Mouse (Mus musculus): ENCODE measurements around the gene Lrrc29. TPM values are rescaled to one million over a fixed set of nuclear protein-coding genes. Genes with fewer than 3 reads are reported as not detected.

Lrrc29 gene
- polyA plus RNA-seq, 1 experiment from 2014 or later, result 9.5 TPM

DNA sequence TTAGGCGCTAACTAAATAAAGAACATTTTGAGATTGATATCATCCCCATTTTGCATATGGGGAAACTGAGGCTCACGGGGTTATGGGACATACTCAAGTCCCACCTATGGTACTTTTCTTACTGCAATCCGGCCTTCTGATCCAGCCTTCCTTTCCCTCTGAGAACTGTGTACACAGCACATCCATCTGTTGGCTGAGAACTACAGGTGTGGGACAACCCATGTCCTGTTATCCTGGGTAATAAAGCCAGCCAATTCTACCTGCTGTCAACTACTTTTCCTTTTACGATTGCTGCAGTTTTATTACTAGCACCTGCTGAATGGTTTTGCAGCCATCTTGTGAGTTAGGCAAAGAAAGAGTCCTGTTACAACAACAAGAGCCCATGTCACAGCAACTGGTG, 28.5 kb upstream of the Lrrc29 start:
- 0 out of 2 replicates have a peak, but pooled peaks cover 1% of the 10 kb centered on the region for H3K4me1 ChIP-seq (replicated peaks)
- 70% methylated on average over 4 of the region's 4 CpGs for WGBS (ENCODE audit: insufficient replicate concordance)
- no peak overlapping the region for H3K9ac ChIP-seq
- H3K9me3 ChIP-seq (replicated peaks), result no peaks in the 10 kb centered on the region
- no peak overlapping the region for H3K4me3 ChIP-seq (replicated peaks)
- peaks cover 49% of the 10 kb centered on the region for H3K27me3 ChIP-seq
- no peak overlapping the region for H3K4me2 ChIP-seq
- no peak overlapping the region for H3K27ac ChIP-seq
- H3K36me3 ChIP-seq, result no peaks in the 10 kb centered on the region
- ATAC-seq (ENCODE audit: low read depth) (no peak), DNase-seq (no peak)

DNA sequence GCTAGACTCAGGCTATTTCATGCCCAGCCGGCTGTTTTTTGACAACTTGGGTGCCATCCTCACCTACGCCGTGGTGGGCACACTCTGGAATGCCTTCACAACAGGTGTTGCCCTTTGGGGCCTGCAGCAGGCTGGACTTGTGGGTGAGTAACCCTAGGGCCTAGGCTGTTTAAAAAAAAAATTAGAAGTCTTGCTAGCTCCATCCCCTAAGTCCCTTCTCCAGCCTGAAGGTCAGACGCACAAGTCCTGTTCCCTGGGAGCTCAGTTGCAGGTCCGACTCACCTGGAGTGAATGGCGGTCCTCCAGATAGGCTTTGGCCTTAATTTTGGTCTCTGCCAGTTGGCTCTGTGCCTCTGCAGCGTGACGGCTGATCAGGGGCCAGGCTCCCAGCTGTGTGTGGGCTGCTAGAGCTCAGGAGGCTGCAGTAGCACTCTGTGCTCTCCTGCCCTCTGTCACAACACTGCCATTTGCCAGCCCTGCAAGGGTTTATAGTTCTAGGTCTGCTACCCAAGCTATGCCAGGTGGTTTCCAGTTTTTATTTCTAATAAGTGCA, 27.6 kb upstream of the Lrrc29 start:
- ATAC-seq (ENCODE audit: low read depth), result no peak
- peaks cover 9% of the 10 kb centered on the region for H3K4me1 ChIP-seq (replicated peaks)
- no peaks in the 10 kb centered on the region for H3K9me3 ChIP-seq (replicated peaks)
- H3K9ac ChIP-seq, result no peak overlapping the region
- WGBS (ENCODE audit: insufficient replicate concordance), result 78% methylated on average over 8 of the region's 8 CpGs
- peaks cover 50% of the 10 kb centered on the region for H3K27me3 ChIP-seq
- no peak for DNase-seq
- no peaks in the 10 kb centered on the region for H3K36me3 ChIP-seq
- no peak overlapping the region for H3K4me2 ChIP-seq
- no peak overlapping the region for H3K4me3 ChIP-seq (replicated peaks)
- H3K27ac ChIP-seq, result no peak overlapping the region

DNA sequence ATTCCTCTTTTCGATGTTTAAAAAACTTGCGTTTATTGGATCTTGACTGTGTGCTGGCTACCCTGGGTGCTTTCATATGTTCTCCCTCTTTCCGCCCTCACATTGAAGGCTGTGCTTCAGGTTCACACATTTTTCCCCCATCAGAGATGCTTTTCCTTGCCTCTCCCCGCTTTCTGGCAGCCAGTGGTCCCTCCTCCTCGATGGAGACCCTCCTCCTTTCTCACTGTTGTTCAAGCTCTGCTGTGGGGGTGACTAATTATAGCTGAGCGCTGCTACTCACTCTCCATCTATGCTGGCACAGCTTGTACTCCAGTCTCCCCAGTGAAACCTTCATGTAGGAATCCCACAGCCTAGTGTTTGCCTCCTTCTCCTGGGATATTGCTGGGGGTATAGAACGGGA, 24.1 kb upstream of the Lrrc29 start:
- Histone ChIP-seq H3K27me3 (peaks cover 77% of the 10 kb centered on the region), H3K9ac (no peak overlapping the region), H3K27ac (no peak overlapping the region), H3K4me2 (no peak overlapping the region), H3K9me3 (replicated peaks) (no peaks in the 10 kb centered on the region), H3K4me1 (replicated peaks) (peaks cover 40% of the 10 kb centered on the region), H3K36me3 (no peaks in the 10 kb centered on the region), H3K4me3 (replicated peaks) (no peak overlapping the region)
- 54% methylated on average over 7 of the region's 7 CpGs for WGBS (ENCODE audit: insufficient replicate concordance)
- no peak for DNase-seq
- no peak for ATAC-seq (ENCODE audit: low read depth)

DNA sequence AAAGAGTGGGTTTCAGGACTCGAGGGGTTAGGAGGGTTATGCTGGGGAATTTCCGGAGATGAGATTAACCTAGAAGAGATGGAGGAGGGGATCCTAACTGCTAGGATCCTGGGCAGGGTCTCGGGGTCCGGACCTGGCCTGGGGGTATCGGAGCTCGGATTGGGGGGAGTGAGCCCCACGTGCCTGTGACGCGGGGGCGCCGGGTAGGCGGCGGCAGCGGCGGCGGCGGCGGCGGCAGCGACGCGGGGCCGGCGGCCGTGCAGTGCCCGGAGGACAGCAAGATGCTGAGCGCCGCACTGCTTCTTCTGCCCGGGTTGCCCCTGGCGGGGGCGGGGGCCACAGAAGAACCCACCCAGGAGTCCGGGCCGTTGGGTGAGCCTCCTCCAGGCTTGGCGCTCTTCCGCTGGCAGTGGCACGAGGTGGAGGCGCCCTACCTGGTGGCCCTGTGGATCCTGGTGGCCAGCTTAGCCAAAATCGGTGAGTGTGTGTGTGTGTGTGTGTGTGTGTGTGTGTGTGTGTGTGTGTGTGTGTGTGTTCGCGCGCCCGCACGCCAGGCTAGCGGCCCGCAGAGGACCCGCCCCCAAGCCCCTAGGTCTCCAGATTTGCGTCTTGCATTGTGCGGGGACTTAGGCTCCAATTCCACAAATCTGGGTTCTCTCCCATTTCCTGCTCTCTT, 23.2 kb upstream of the Lrrc29 start:
- no peak overlapping the region for H3K27ac ChIP-seq
- H3K4me3 ChIP-seq (replicated peaks), result peak overlapping the region; percentile 72
- peak overlapping the region; percentile 95 for H3K4me2 ChIP-seq
- H3K36me3 ChIP-seq, result no peaks in the 10 kb centered on the region
- peaks cover 50% of the 10 kb centered on the region for H3K4me1 ChIP-seq (replicated peaks)
- DNase-seq (no peak), ATAC-seq (ENCODE audit: low read depth) (no peak)
- H3K9me3 ChIP-seq (replicated peaks), result no peaks in the 10 kb centered on the region
- peaks cover 77% of the 10 kb centered on the region for H3K27me3 ChIP-seq
- H3K9ac ChIP-seq, result peak overlapping the region; percentile 51
- 1% methylated on average over 38 of the region's 48 CpGs for WGBS (ENCODE audit: insufficient replicate concordance)

DNA sequence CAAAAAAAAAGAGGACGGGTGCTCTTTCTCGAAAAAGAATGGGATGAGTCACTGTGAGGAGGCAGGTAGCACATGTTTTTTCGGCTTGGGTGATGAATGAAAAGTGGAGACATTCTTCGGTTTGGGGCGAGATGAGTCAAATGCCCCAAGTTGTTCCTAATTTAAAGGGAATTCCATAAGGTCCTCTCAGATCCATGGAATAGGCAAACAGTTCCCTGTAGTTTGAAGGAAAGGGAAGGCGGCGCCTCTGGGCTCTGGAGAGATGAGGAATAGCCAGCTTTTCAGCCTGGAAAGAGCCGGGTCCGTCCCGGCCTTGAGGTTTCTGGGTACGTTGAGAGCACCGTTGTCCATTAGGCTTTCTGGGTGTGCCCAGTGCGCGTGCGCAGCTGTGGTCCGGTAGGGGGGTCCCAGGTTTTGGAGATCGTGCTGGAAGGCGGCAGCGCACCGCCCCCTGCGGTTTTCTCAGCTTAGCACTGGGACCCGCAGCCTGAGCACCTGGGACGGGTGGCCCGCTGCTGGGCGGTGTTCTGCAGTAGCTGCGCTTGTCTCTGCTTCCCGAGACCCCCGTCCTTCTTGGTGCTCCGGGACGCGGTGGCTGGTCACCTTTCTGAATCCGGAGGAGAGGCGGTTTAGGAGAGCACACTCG, 22.5 kb upstream of the Lrrc29 start, which contains the start of gene Slc9a5:
TSS of gene Slc9a5 (plus strand) at position 394 of the 646 bp plus-strand sequence.
- DNase-seq (no peak), ATAC-seq (ENCODE audit: low read depth) (no peak)
- Histone ChIP-seq H3K9me3 (replicated peaks) (no peaks in the 10 kb centered on the region), H3K4me1 (replicated peaks) (peaks cover 54% of the 10 kb centered on the region), H3K27ac (no peak within 1 kb of the TSS; the same call in 1 of the 2 replicates), H3K36me3 (no peaks in the 10 kb centered on the region), H3K9ac (peak within 1 kb of the TSS; percentile 79), H3K27me3 (peaks cover 74% of the 10 kb centered on the region), H3K4me3 (replicated peaks) (peak within 1 kb of the TSS; percentile 72), H3K4me2 (peak within 1 kb of the TSS; percentile 95)
- whole genome bisulfite sequencing (ENCODE audit: insufficient replicate concordance), result under 1% methylated on average over 34 of the region's 34 CpGs

DNA sequence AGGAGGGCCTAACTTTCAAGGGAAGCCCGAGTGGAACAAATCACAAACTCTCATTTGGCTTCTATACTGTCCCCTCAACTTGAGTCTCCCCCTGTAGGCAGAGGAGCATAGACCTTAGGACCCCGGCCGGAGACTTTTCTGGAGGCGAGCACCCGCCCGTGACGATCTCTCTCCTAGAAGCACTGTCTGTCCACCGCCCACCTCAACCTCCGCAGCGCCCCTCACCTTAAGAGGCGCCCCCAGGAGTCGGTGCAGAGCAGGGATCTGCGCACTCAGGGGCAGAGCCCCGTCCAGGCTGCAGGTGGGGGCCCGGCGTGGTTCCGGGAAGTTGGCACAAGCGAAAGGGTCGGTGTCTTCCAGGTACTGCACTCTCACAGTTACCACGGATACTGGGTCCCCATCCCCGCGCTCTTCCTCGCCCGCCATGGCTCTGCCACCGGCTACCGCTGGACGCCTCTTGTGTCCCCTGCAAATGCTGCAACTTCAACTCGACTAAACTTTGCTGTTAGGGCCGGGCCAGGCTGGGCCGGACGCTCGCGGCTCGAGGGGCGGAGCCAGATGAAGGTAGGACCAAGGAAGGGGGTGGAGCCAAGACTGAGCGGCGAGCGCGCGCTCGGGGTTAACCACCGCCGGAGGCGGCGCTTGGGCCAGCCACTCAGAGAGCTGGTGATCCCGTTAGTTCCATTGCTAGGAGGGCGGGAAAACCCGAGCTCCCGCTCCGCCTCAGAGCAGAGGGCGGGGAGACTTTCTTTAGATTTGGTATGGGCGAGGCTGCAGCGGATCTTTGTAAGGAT, 21.5 kb upstream of the Lrrc29 start, which contains the start of gene Fhod1:
TSS of gene Fhod1 (minus strand) at position 526 of the 794 bp plus-strand sequence.
- ATAC-seq (ENCODE audit: low read depth) (peak; percentile 90), DNase-seq (peak; percentile 87)
- Histone ChIP-seq H3K4me1 (replicated peaks) (peaks cover 62% of the 10 kb centered on the region), H3K9me3 (replicated peaks) (no peaks in the 10 kb centered on the region), H3K36me3 (no peaks in the 10 kb centered on the region), H3K27me3 (peaks cover 65% of the 10 kb centered on the region), H3K4me3 (replicated peaks) (peak within 1 kb of the TSS; percentile 72), H3K9ac (peak within 1 kb of the TSS; percentile 79), H3K4me2 (peak within 1 kb of the TSS; percentile 95), H3K27ac (peak within 1 kb of the TSS; percentile 60)
- under 1% methylated on average over 53 of the region's 53 CpGs for WGBS (ENCODE audit: insufficient replicate concordance)

DNA sequence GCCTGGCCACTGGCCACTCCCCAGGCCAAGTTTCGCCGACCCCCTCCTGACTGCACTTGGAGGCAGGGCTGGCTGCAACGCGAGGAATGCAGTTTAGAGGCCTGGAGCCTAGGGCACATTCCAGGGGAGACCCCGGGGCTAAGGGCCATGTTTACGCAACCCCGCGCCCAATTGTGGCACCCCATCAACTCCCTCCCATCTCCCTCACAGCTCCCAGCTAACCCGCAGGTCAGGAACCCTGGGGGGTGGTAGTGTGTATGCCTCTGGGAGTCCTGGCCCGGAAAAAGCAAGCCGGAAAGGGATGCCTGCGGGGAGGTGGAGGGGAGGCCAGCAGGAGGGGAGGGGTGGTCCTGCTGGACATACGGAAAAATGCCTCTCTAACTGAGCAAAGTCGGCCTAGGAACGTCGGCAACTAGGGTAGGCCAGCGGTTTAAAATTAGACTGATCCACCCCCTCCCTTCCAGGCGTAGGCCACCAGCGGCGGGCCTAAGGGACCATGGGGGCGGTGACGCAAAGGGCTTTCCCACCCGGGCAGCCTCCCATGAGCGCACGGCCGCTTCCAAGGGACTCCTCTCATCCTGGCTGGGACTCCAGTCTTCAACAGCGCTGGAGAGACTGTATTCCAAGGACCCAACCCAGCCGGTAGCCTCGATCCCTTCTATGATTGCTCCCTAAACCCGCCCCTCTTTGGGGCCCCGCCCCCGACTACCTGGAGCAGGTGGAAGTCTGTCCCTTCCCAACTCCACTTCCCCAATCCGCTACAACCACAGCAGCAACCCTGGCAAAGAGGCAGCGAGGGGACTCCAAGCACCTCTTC, 20.7 kb upstream of the Lrrc29 start:
- peaks cover 69% of the 10 kb centered on the region for H3K4me1 ChIP-seq (replicated peaks)
- H3K4me2 ChIP-seq, result peak overlapping the region; percentile 95
- no peaks in the 10 kb centered on the region for H3K9me3 ChIP-seq (replicated peaks)
- peak overlapping the region; percentile 60 for H3K27ac ChIP-seq
- H3K27me3 ChIP-seq, result peaks cover 58% of the 10 kb centered on the region
- no peak for DNase-seq
- peak; percentile 2; the same call in 1 of the 2 replicates for ATAC-seq (ENCODE audit: low read depth)
- no peaks in the 10 kb centered on the region for H3K36me3 ChIP-seq
- 8% methylated on average over 34 of the region's 34 CpGs for WGBS (ENCODE audit: insufficient replicate concordance)
- peak overlapping the region; percentile 72 for H3K4me3 ChIP-seq (replicated peaks)
- H3K9ac ChIP-seq, result peak overlapping the region; percentile 79

DNA sequence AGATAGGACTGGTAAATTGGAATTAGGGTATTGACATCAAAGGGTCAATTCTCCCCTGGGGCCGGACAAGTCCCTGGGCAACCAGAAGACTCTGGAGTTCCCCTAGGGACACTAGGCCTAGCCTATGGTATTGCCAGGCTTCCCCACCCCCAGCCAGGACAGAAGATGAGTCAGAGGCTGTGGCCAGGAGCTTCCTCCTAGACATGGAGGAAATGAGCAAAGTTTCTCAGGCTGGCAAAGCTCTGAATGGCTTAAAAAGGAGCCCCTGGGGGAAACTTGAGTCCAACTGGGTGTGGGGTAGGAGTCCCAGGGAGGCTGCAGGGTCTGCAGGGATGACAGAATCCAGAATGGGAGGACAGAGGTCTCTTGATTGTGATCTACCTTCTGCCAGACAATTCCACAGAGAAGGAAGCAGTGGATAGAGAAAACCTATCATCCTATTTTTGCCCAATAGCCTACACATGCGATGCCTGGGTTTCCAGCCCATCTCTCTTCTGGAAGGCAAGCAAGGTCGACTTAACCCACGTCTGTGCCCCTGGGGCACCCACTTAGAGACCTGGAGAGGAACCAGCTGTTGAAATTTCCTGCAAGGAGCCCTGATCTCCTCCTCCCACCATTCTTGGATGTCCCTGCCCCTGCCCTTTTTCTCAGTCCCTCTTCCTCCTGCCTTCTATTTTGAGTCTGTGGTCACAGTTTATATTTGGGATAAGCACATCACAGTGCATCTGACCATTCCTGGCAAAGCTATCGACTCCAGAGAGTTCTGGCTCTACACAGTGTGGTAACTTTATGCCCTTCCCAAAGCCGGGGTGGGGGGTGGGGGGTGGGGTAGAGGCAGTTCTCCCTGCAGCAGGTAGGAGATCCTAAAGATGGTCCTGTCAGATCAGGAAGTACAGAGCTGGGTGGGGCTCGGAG, 19.2 kb upstream of the Lrrc29 start:
- DNase-seq (no peak), ATAC-seq (ENCODE audit: low read depth) (no peak)
- no peak overlapping the region for H3K9ac ChIP-seq
- 0 out of 2 replicates have a peak overlapping the region, but pooled peaks have one; percentile 19 for H3K27ac ChIP-seq
- no peak overlapping the region for H3K4me3 ChIP-seq (replicated peaks)
- H3K4me2 ChIP-seq, result peak overlapping the region; percentile 95
- 28% methylated on average over 7 of the region's 7 CpGs for WGBS (ENCODE audit: insufficient replicate concordance)
- peaks cover 43% of the 10 kb centered on the region for H3K27me3 ChIP-seq
- H3K9me3 ChIP-seq (replicated peaks), result no peaks in the 10 kb centered on the region
- no peaks in the 10 kb centered on the region for H3K36me3 ChIP-seq
- H3K4me1 ChIP-seq (replicated peaks), result peaks cover 82% of the 10 kb centered on the region

DNA sequence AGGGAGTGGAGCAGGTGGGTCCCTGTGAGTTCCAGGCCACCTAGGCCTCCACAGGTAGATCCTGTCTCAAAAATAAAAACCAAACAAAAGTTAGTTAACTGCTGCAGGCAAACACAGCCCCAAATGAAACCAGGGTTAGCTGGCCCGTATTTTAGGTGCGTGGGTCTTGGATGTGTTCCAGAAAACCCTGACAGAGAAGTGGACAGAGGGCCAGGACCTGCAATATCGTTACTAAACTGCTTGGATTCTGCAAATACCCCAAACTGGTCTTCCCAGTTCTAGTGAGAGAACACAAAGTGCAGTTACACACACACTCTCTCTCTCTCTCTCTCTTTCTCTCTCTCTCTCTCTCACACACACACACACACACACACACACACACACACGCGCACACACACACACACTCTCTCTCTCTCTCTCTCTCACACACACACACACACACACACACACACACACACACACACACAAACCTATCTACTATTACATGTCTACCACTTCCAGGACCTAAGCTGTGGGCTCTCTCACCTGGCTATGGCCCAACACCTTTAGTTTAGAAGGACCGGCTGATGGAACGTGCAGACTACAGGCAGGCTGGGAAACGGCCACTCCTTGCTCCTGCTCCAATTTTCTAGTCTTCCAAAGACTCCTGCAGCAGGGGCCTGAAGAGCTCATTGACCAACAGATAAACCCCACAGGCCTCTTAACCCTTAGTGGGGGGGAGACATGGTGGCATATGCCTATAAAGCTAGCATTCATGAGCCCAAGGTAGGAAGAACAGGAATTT, 17.9 kb upstream of the Lrrc29 start:
- H3K4me1 ChIP-seq (replicated peaks), result peaks cover 90% of the 10 kb centered on the region
- 63% methylated on average over 7 of the region's 8 CpGs for WGBS (ENCODE audit: insufficient replicate concordance)
- no peak for DNase-seq
- H3K27ac ChIP-seq, result no peak overlapping the region
- no peaks in the 10 kb centered on the region for H3K9me3 ChIP-seq (replicated peaks)
- 0 out of 2 replicates have a peak overlapping the region, but pooled peaks have one; percentile 10 for H3K4me2 ChIP-seq
- no peak overlapping the region for H3K4me3 ChIP-seq (replicated peaks)
- peaks cover 30% of the 10 kb centered on the region for H3K27me3 ChIP-seq
- H3K9ac ChIP-seq, result no peak overlapping the region
- no peak for ATAC-seq (ENCODE audit: low read depth)
- H3K36me3 ChIP-seq, result no peaks in the 10 kb centered on the region
